Comparison of ENCODE assay signal across 12 mouse cellular contexts in genomic region chr3:109308468-109308867, GRCm38 (mm10).
"Had no signal": no experiment of that assay in that cellular context is flagged by ENCODE, and none has a peak within 500 bp of the region (broad histone marks: within the 10 kb centered on the region; RNA-seq: fewer than 3 reads in every experiment).

No protein-coding gene starts in this region.

- H3K4me1 ChIP-seq: lung, embryonic 15.5 days had no signal

- H3K27me3 ChIP-seq: liver, embryonic 13.5 days; lung, embryonic 15.5 days; midbrain, embryonic 12.5 days had no signal

- H3K36me3 ChIP-seq: limb, embryonic 10.5 days; liver, embryonic 13.5 days; lung, embryonic 15.5 days; midbrain, embryonic 12.5 days had no signal

- ATAC-seq: liver, postnatal 0 days; midbrain, embryonic 16.5 days had no signal

- H3K9ac ChIP-seq: liver, embryonic 13.5 days; liver, postnatal 0 days; lung, embryonic 15.5 days; midbrain, embryonic 12.5 days had no signal

- DNase-seq: kidney, postnatal 25 days; liver, embryonic 13.5 days; liver, postnatal 0 days; right cerebral cortex, adult 18-20 months; right cerebral cortex, postnatal 25 days; thymus, postnatal 4 days had no signal

- H3K9me3 ChIP-seq: limb, embryonic 10.5 days; liver, embryonic 13.5 days; lung, embryonic 15.5 days; midbrain, embryonic 12.5 days had no signal

- H3K27ac ChIP-seq: left cerebral cortex, adult 2 months; limb, embryonic 10.5 days; liver, embryonic 13.5 days; lung, embryonic 15.5 days; midbrain, embryonic 12.5 days; stomach, postnatal 0 days had no signal

- H3K4me3 ChIP-seq: left cerebral cortex, adult 2 months; limb, embryonic 10.5 days; liver, embryonic 13.5 days; lung, embryonic 15.5 days; midbrain, embryonic 12.5 days had no signal
